Mouse (Mus musculus): ENCODE results near the gene Zzef1.

DNA sequence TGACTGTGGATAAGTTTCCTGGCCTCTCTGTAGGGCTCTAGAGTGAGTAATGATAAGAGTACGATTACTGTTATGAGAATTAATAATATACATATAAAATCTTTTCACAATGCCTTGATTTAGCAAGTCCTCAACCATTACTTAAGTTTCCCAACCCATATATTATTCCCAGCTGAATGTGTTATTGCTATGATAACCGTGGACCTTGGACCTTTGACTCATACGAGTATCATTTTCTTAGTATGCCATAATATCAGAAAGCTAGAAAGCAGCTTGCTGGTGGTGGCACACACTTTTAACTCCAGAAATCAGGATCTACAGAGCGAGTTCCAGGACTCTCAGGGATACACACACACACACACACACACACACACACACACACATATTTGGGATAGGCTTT is 12.0 kb downstream of the Zzef1 start:
- TF ChIP-seq POLR2A (IDR thresholded peaks at IDR 0.05; ENCODE audit: borderline replicate concordance, control insufficient read depth, low read depth, low read length) (no peak), CTCF (IDR thresholded peaks at IDR 0.05; ENCODE audit: control insufficient read depth, insufficient read depth, low read length) (no peak)

Data from bone marrow, adult 2 months (tissue).